Mouse (Mus musculus): ENCODE measurements around the gene Ndufa6. TPM values are rescaled to one million over a fixed set of nuclear protein-coding genes. Genes with fewer than 3 reads are reported as not detected.
"Not testable (repeated sequence)": the region's sequence is repeated elsewhere in the genome, so short reads cannot be mapped to it uniquely, and the experiment has no call there.

Gene Ndufa6
- total RNA-seq, 2 experiments from 2014 or later = 202 to 220 TPM

DNA sequence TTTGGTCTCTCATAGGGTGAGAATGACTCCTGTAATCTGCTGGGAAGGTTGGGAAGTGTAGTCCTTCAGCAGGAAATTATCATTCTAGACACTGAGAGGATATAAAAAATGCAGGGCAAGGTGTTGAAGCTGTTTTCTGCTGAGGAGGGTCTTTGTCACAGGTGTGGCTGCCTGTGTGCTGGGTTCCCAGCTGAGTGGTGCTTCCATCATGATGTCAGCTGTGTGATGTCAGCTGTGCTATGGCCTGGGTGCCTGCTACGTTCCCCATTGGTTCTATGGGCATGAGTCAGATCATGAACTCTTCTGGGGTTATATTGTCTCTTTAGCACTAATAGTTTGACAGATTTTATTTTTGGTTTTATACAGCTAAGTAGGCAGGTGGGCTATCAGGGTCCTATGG lies 14.7 kb upstream of the Ndufa6 start:
- no peak for DNase-seq (ENCODE audit: extremely low spot score in 1 of 2, low spot score in 1 of 2)

DNA sequence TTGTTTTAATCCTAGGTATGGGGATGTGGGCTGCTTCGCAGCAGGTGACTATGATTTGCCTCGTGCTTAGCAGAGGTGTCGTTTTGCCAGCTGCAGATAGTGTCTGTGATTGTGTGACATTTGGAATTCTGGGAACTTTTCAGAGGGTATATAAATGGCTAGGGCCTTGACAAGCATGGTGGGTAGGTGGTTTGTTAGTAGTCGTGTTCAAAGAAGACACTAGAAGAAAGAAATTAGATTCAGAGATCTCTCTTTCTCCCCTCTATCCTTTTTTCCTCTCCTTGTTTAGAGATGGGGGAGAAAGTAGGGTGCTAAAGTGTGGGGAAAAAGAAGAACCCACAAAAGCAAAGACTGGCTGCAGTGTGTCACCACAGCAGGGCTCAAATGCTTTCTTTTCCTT lies 14.0 kb upstream of the Ndufa6 start:
- peak in 1 of 2 experiments; percentile 1 for DNase-seq (ENCODE audit: extremely low spot score in 1 of 2, low spot score in 1 of 2)

GRCm38 (mm10) chr15:82364561-82364960 lies 10.4 kb upstream of the Ndufa6 start:
- DNase-seq (ENCODE audit: extremely low spot score in 1 of 2, low spot score in 1 of 2) = not testable (repeated sequence)

DNA sequence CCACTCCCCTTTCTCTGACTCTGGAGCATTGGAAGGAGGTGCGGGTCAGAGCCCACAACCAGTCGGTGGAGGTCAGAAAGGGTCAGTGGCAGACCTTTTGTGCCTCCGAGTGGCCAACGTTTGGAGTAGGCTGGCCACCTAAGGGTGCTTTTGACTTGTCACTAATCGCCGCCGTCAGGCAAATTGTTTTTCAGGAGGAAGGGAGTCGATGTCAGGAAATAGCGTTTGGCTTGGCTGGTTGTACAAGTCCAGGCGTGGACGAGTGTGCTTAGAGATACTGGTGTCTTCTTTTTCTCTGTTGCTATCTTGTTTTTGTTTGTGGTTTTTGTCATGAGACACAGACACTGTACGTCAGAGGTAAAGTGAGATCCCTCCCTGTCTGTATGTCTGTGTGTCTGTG lies 9.7 kb upstream of the Ndufa6 start:
- not testable (repeated sequence) for DNase-seq (ENCODE audit: extremely low spot score in 1 of 2, low spot score in 1 of 2)

DNA sequence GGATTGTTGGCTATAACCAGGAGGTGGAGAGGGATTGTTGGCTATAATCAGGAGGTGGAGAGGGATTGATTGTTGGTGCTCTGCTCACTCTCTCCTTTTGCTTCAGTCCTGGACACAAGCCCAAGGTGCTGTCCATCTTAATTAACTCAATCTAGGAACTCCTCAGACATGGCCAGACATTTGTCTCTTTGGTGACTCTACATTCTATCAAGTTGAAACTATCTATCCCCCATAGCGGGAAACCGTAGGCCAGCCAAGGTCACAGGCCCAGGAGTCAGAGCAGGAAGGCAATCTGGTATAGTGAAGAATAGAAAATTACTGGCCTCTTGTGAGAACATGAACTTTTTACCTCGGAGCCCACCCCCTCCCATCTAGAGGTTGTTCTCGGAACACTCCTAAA lies 8.1 kb upstream of the Ndufa6 start:
- no peak for DNase-seq (ENCODE audit: extremely low spot score in 1 of 2, low spot score in 1 of 2)

DNA sequence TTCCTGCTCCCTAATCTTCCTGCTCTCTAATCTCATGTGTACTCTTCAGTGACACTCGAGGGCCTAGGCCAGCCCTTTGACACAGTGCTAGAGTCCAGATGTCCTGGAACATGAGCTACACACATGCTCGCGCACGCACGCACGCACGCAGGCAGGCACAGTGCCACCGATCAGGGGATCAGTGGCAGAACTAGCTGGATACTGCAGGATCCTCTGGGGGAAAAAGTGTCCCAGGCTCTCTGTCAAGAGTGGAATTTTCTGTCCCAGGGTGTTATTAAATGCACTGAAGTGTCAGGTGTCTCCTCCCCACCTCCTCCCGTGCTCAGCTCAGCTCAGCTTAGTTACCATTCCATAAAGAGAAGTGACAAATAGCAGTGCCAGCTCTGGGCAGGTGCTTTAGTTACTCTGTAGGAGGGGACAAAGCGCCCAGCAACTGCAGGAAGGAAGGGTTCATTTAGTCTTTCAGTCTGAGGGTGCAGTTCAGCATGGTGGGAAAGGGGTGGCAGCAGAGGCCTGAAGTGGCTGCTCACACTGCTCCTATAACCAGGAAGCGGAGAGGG lies 7.4 kb upstream of the Ndufa6 start:
- no peak for DNase-seq (ENCODE audit: extremely low spot score in 1 of 2, low spot score in 1 of 2)

GRCm38 (mm10) chr15:82358431-82359260 lies 4.5 kb upstream of the Ndufa6 start:
- DNase-seq (ENCODE audit: extremely low spot score in 1 of 2, low spot score in 1 of 2) = no peak

- DNase-seq (ENCODE audit: extremely low spot score in 1 of 2, low spot score in 1 of 2) = no peak
Measured at GRCm38 (mm10) chr15:82353745-82354113, 393 bp downstream of the Ndufa6 start.

DNA sequence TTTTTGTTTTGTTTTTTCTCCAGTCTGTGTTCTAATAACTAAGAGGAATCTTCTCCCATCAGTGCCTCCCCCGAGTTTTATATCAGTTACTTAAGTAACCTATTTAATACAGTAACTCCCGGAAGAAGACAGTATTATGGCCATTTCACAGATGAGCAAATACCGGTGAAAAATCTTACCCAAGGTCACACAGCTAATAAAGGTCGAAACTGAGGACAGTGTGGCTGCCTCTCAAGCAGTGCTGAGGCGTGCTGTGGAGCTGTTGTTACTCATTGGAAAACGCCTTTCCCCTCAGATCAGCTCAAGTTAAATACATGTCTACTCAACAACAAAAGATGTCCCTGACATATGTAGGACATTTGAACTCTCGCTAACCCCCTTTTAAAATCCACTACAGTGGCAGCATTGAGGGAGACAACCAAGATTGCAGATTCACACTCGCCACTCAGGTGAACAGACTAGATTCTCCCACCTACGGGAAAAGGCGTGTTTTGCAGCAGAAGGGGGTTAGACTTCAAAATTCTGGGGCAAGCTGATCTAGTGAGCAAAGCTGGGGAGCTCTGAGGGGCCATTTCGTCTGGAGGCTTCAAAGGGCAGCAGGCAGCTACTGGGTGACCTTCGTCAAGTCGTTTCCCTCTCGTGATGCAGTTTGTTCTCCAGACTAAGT lies 911 bp downstream of the Ndufa6 start:
- DNase-seq (ENCODE audit: extremely low spot score in 1 of 2, low spot score in 1 of 2) = no peak

DNA sequence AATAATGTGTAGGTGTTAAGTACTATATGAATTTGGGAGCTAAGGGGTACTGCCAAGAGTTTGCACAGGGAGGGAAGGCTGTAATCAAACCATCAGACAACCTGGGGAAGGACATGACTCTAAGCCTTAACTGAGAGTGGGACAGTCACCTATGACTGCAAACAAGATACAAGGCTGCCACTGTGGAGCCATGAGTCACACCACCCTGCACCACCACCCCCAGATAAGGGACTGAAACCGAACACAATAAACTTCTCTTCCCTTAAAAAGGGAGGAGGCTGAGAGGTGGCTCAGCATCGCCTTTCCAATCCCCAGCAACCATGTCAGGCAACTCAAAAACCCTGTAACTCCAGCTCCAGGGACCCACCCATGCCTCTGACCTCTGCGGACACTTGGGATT lies 2.6 kb downstream of the Ndufa6 start:
- DNase-seq (ENCODE audit: extremely low spot score in 1 of 2, low spot score in 1 of 2) = no peak

DNA sequence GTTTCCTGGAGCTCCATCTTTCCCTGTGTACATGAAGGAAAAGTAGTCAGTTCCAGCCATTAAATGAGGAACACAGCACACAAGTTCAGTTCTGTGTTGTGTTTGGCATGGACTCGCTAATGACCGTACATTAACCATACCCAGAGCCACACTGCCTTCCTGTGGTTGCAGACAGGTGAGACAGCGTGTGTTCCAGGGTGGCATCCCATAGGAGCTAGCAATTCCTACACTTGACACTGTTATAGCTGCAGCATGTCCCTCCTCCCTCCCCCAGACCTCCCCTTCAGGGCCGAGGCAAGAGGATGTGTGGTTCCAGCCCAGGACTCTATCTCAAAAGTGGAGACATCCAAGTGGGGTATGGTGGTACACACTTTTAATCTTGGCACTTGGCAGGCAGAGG lies 3.8 kb downstream of the Ndufa6 start:
- DNase-seq (ENCODE audit: extremely low spot score in 1 of 2, low spot score in 1 of 2) = no peak

GRCm38 (mm10) chr15:82348999-82349341 lies 5.2 kb downstream of the Ndufa6 start:
- no peak for DNase-seq (ENCODE audit: extremely low spot score in 1 of 2, low spot score in 1 of 2)

GRCm38 (mm10) chr15:82348258-82348998 lies 5.7 kb downstream of the Ndufa6 start:
- DNase-seq (ENCODE audit: extremely low spot score in 1 of 2, low spot score in 1 of 2) = no peak

- no peak for DNase-seq (ENCODE audit: extremely low spot score in 1 of 2, low spot score in 1 of 2)
Measured at GRCm38 (mm10) chr15:82347852-82348251, 6.3 kb downstream of the Ndufa6 start.

- no peak for DNase-seq (ENCODE audit: extremely low spot score in 1 of 2, low spot score in 1 of 2)
Measured at GRCm38 (mm10) chr15:82347303-82347676, 6.8 kb downstream of the Ndufa6 start.

DNA sequence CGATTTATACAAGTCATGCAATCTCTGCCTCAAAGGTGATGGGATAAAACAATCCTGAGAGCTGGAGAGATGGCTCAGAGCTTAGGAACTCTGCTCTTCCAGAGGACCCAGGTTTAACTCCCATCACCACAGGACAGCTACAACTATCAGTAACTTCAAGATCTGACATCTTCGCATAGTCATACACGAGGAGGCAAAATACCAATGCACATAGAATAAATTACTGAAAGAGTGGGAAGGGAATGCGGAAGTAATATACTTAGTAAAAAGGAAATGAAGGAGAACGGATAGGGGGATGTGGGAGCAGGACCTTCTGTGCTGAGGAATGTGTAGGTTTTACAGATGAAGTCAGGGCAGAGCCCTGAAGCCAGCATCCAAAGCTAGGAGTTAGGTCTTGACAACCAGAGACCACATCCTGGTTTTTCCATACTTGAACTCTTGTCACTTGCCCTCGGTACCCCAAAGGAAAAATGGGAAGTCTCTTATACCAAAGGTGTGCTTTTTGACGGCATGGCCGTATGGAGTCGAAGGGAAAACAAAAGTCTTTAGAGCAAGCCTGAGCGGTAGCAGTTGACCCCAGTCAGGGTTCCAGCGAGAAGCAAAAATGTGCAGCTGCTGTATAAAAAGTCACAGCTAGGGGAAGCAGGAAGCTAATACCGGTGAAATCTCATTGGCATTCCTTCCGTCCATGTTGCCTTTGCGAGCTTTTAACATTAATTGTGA lies 7.4 kb downstream of the Ndufa6 start:
- no peak for DNase-seq (ENCODE audit: extremely low spot score in 1 of 2, low spot score in 1 of 2)

GRCm38 (mm10) chr15:82345820-82346470 lies 8.2 kb downstream of the Ndufa6 start:
- DNase-seq (ENCODE audit: extremely low spot score in 1 of 2, low spot score in 1 of 2) = peak; percentile 92 to 95

GRCm38 (mm10) chr15:82344971-82345370 lies 9.2 kb downstream of the Ndufa6 start:
- no peak for DNase-seq (ENCODE audit: extremely low spot score in 1 of 2, low spot score in 1 of 2)

DNA sequence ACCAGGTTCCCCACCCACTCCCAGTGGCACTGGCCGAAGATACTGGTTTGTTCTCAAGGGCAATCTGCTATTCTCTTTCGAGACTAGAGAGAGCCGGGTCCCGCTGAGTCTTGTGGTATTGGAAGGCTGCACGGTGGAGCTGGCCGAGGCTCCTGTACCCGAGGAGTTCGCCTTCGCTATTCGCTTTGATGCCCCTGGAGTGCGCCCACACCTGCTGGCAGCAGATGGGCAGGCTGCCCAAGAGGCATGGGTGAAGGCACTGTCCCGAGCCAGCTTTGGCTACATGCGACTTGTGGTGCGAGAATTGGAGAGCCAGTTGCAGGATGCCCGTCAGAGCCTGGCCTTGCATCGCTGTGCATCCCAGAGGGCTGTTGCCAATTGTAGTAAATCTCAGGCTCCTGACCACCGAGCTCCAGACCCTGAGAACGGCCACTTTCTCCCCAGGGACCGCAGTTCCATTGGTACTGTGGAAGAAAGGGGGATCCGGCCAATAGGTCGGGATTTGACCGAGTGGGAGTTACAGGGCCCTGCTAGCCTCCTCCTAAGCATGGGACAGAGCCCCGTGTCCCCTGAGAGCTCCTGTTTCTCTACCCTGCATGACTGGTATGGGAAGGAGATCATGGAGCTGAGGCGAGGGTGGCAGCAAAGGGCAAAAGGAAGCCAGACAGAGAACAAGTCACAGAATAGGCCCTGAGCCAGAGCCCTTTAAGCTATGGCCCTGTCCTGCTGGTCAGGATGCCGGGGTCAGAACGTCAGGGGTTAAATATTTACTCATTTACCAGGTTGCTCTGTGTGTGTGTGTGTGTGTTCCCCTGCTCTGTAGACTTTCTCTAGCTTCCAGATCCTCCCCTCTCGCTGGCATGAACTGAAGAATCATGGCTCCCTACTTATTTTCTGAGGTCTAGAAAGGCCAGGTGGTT lies 10.5 kb downstream of the Ndufa6 start:
- no peak for DNase-seq (ENCODE audit: extremely low spot score in 1 of 2, low spot score in 1 of 2)
